Mouse (Mus musculus) thymus, postnatal 4 days (tissue): ENCODE measurements at regions not wholly inside any gene's neighbourhood (a gene's known extent, or its start where the extent isn't known, plus 50 kb on each side); places are given as distances from the start of the nearest gene placed in this dataset.

Experiments
- DNase-seq: peaks from one replicate; pipeline ENCODE4 v3.0.0; 2021

DNA sequence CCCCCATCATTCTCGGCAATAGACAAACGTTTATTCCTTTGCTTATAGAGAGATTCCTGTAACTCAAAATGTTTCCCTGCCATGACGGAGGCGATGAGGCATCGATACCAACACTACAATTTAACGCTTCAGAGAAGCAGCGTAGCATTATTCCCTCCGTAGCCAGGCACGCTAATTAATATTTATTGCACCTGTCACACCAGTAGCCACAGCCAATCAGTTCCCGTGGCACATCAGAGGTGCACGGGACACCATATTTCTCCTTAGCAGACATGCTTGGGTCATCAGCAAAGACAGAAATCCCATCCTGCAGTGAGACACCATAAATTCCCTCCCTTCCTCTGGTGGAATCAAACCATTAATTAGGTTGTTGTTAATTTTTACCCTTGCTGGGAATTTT, 399.8 kb upstream of the Tmpo start:
- no peak for DNase-seq

DNA sequence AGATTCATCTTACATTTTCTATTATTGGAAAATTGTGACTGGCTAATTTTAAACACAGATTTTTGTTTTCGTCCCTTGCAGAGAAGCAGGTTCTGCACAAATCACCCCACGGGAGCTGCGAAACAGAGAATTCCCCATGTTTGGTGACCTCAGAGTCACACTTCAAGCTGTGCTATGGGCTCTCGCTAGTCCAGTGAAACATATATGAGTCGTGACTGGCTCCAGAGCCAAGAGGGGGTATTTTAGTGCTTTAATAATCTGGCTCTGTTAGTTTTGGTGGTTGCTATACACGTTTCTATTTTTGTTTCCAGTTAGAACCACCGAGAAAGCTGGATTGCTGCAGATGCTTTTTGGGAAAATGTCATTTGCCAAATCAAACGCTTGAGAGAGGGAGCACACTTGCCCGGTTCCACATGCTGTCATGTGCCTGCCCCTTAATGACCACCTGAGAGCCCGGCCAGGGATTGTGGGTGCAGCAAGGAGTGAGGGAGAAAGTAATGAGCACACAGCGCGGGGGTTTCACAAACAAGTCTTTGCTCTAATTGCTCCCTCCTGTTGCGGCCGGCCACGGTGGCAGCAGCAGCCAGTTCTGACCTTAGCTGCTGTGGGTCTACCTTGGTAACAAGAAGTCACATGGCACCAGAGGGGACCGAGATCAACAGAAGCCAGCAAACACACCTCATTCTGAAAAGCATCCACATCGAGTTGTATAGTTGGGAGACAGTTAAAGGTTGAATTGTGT, 394.4 kb upstream of the Tmpo start:
- no peak for DNase-seq

- no peak for DNase-seq
Measured at GRCm38 (mm10) chr10:91572796-91573195, 391.7 kb upstream of the Tmpo start.

DNA sequence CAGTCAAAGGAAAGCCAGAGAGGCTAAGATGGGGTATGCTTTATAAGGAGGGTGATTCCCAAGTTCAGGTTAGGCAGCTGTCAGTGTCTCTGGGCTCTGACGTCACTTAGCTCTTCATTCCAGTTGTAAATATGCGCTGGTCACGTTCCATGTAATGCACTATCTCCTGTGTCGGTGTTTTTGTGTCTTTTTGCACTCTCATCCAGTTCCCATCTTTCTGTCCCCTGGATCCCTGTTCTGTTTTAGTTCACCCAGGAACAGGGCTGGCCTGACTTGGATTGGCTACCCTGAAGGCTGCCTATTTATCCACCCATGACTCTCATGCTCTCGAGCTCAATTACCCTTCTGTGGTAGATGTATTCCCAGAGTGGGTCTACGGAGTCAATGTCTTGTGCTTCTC, 387.9 kb upstream of the Tmpo start:
- DNase-seq, result no peak

GRCm38 (mm10) chr10:91566116-91566774, 385.1 kb upstream of the Tmpo start:
- DNase-seq, result no peak

GRCm38 (mm10) chr10:91559307-91559706, 378.2 kb upstream of the Tmpo start:
- DNase-seq, result no peak

- no peak for DNase-seq
Measured at GRCm38 (mm10) chr10:91548071-91548470, 367.0 kb upstream of the Tmpo start.

DNA sequence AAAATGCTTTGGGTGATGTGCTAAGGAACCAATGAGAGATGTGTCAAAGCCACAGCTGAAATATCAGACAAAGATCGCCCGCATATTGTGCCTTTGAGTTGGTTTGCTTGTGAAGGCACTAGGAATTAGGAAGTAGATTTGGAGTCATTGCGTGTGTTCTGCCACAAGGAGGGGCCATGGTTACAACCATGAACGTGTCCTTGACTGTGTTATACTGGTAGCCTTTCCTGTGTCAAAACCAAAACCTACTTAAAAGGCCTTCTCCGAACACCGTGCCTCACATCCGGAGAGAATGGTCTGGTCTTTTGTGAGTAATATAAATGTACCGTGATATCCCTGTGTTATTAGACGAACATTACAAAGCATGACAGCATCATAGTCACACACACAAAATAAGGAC, 365.0 kb upstream of the Tmpo start:
- no peak for DNase-seq

DNA sequence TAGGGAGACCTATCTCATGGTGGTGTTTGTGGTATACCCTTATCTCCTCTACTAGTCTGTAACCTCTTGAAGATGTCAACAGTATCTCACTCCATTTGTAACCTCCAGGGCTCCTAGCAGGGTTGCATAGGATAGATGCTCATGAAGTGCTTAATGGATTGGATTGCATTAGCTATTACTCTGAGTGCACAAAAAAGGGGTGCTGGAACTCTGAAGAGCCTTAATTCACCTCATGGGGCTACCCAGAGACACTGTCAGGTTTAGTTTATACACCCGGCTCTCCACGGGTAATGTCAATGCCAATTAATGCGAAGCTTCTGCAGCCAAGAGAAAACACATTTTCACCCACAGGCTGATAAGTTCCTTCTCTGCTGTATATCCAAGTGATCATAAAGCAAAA, 364.3 kb upstream of the Tmpo start:
- DNase-seq, result no peak

DNA sequence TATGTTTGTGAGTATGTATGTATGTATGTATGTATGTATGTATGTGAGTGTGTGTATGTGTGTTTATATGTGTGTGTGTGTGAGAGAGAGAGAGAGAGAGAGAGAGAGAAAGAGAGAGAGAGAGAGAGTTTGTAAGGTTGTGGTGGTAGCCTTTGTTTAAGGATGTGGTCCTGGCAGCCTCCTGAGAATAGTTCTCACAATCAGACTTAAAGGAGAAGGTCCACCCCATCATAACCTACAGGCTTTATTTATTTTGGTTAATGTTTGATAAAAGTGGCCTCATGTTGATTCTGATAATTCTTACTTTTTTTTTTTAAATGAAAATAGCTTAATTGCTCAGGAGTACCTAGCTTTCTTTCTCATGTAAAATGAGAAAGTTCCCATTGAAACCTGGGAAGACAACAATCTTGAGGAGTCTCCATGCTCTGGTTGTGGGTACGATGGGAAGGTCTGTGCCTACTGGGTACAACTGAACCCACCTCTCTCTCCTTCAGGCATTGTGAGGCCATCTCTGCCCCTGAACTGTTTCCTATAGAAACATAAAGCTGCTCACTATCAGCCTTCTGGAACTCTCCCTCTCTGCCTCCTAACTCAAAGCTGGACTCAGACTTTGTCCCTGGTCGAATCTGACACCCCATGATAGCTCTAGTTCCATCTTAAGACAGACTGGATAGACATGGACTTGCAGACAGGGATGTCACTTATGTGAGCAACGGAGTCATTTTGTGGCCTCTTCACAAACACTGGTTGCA, 362.2 kb upstream of the Tmpo start:
- no peak for DNase-seq

- DNase-seq, result no peak
Measured at GRCm38 (mm10) chr10:91542201-91542604, 361.1 kb upstream of the Tmpo start.

GRCm38 (mm10) chr10:91537241-91537640, 356.1 kb upstream of the Tmpo start:
- no peak for DNase-seq

- no peak for DNase-seq
Measured at GRCm38 (mm10) chr10:91535392-91535791, 354.3 kb upstream of the Tmpo start.

- DNase-seq, result no peak
Measured at GRCm38 (mm10) chr10:91528305-91528704, 347.2 kb upstream of the Tmpo start.

- no peak for DNase-seq
Measured at GRCm38 (mm10) chr10:91521168-91521567, 340.1 kb upstream of the Tmpo start.

DNA sequence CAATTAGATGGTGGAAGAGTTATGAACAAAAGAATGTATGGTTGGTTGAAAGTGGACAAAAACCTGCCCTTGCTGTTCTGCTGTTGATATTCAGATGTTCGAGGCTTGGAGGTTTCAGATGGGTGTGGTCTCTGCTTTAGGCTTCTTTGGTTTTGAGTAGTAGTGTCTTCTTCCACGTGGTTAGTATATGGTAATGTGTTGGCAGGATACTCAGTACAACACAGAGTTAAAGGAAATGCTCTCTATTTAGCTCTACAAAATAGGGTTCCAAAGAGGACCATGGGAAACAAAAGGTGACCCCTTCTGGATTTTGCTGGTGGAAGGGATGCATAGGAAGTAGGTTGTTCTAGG, 333.9 kb upstream of the Tmpo start:
- DNase-seq, result no peak

GRCm38 (mm10) chr10:91514163-91515020, 333.3 kb upstream of the Tmpo start:
- DNase-seq, result no peak

DNA sequence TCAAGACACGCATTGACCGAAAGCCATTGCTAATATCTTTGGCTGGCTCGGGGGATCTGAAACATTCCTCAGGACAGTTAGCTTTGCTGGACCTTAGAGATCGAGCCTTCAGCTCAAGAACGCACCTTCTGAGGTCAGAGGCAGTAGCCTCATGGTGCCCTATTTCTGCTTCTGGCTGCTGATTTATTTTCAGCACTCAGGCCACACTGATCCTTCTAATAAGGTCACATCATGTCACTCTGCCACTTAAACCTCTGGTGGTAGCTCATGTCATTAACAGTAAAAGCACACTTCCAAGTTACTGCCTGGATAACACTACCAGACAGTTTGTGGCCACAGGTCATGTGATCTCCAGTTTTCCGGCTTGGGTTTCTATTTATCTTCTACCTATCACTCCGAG, 325.9 kb upstream of the Tmpo start:
- no peak for DNase-seq

- no peak for DNase-seq
Measured at GRCm38 (mm10) chr10:91504891-91505290, 323.8 kb upstream of the Tmpo start.

GRCm38 (mm10) chr10:91498543-91498942, 317.4 kb upstream of the Tmpo start:
- no peak for DNase-seq

GRCm38 (mm10) chr10:91464691-91465090, 283.6 kb upstream of the Tmpo start:
- no peak for DNase-seq

DNA sequence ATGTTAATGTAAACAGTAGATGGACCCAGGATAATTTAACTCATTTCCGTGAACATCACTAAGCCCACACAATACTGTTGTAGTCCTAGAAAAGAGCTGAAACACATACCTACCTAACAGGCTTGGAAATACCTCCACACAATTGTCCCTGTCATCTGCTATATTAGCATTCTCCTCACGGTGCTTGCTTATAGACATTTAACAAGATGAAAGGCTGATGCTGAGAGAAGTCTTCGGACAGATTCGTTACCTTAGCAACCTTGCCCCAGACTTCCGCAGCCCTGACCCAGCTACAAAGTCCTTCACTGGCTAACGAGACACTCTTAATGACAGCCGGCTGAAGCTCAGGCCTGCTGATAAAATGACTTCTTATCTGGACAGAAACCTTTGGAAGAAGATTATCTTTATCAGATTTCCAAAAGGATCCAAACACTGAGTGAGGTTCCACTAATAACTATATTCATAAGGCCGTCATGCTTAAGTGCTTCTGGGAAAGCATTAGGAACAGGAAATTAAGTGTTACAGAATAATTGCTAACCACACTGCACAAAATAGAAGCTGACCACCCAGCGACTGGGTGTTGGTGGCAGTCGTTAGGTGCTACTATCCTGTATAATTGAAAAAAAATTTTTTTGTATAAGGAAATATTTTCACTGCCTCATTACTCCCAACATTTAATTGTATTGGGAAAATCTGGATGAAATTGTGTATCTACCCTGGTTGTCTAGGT, 267.0 kb upstream of the Tmpo start:
- DNase-seq, result no peak
